In genomic region chr1:155013784-155014183, GRCm38 (mm10) we compare ENCODE assay signal across 19 mouse cellular contexts.
DNase-seq lines count a peak whose midpoint lies in the region; ATAC-seq lines count a peak whose summit lies in the region.
"Had no signal": no experiment of that assay in that cellular context is flagged by ENCODE, and none has a peak within 500 bp of the region (broad histone marks: within the 10 kb centered on the region; RNA-seq: fewer than 3 reads in every experiment).

No protein-coding gene starts in this region.

- no peak overlapping the region for H3K4me2 ChIP-seq in liver, embryonic 12.5 days
- H3K4me2 ChIP-seq: forebrain, embryonic 13.5 days; heart, embryonic 15.5 days; hindbrain, embryonic 15.5 days; liver, embryonic 15.5 days had no signal

- DNase-seq in left cerebral cortex, adult 18-20 months (ENCODE audit: low spot score in 2 of 2), result peak; percentile 47 to 48
- DNase-seq in left cerebral cortex, adult 11 months (ENCODE audit: low spot score), result no peak
- peak; percentile 25 to 30 for DNase-seq in B cell, adult 2 months
- no peak for DNase-seq in embryo, embryonic 9.5 days (ENCODE audit: extremely low spot score)
- DNase-seq in ovary, postnatal 10 days (ENCODE audit: low spot score), result no peak
- DNase-seq: adrenal gland, postnatal 10 days; cerebellum, postnatal 25 days; gastrocnemius, postnatal 14 days; thymus, postnatal 14 days had no signal

- no peaks in the 10 kb centered on the region for H3K4me1 ChIP-seq in liver, embryonic 12.5 days
- H3K4me1 ChIP-seq: forebrain, embryonic 13.5 days; heart, embryonic 15.5 days; hindbrain, embryonic 15.5 days; liver, embryonic 15.5 days had no signal

- ATAC-seq in common myeloid progenitor, adult 5-6 weeks (replicated peaks; ENCODE audit: low read depth, poor library complexity, severe bottlenecking), result peak; percentile 63
- ATAC-seq in megakaryocyte, adult 5-6 weeks (ENCODE audit: poor library complexity, severe bottlenecking), result peak; percentile 86
- no peak for ATAC-seq in liver, embryonic 12.5 days
- ATAC-seq: CD4-positive, CD25-positive, alpha-beta regulatory T cell, adult 4 months; forebrain, embryonic 13.5 days; Patski had no signal

- H3K27ac ChIP-seq in liver, embryonic 12.5 days, result no peak overlapping the region
- H3K27ac ChIP-seq: forebrain, embryonic 13.5 days; heart, embryonic 15.5 days; hindbrain, embryonic 15.5 days; liver, embryonic 15.5 days had no signal

- H3K4me3 ChIP-seq in liver, embryonic 12.5 days, result no peak overlapping the region
- H3K4me3 ChIP-seq: forebrain, embryonic 13.5 days; heart, embryonic 15.5 days; hindbrain, embryonic 15.5 days; liver, embryonic 15.5 days; myocyte had no signal

- H3K9ac ChIP-seq in liver, embryonic 12.5 days, result no peak overlapping the region
- H3K9ac ChIP-seq: forebrain, embryonic 13.5 days; heart, embryonic 15.5 days; hindbrain, embryonic 15.5 days; liver, embryonic 15.5 days had no signal

- no peaks in the 10 kb centered on the region for H3K9me3 ChIP-seq in liver, embryonic 12.5 days (replicated peaks)
- H3K9me3 ChIP-seq: forebrain, embryonic 13.5 days; heart, embryonic 15.5 days; hindbrain, embryonic 15.5 days; liver, embryonic 15.5 days had no signal

- 32% methylated on average over 4 of the region's 4 CpGs for WGBS in liver, embryonic 12.5 days (ENCODE audit: insufficient replicate concordance)

- no peaks in the 10 kb centered on the region for H3K36me3 ChIP-seq in liver, embryonic 12.5 days
- H3K36me3 ChIP-seq: heart, embryonic 15.5 days; hindbrain, embryonic 15.5 days; liver, embryonic 15.5 days had no signal

- H3K27me3 ChIP-seq in liver, embryonic 12.5 days (replicated peaks), result peaks cover 13% of the 10 kb centered on the region; the same call in 1 of the 2 replicates
- H3K27me3 ChIP-seq: hindbrain, embryonic 15.5 days; Patski had no signal

Comparison
In these comparisons a context has a peak if more than half of its experiments do, and no peak if none do; other contexts are left out.
1. DNase-seq: peak in left cerebral cortex, adult 18-20 months (2 of 2) and B cell, adult 2 months (2 of 2); none in left cerebral cortex, adult 11 months (single experiment), embryo, embryonic 9.5 days (single experiment) and ovary, postnatal 10 days (single experiment).